Mouse (Mus musculus): ENCODE results near the gene Gm14440. TPM values are rescaled to one million over a fixed set of nuclear protein-coding genes. Genes with fewer than 3 reads are reported as not detected.
"Not testable (repeated sequence)": the region's sequence is repeated elsewhere in the genome, so short reads cannot be mapped to it uniquely, and the experiment has no call there.

Gene Gm14440
- not detected for polyA plus RNA-seq (2012; fragmentation: generic; extraction: Trizol)
- long read RNA-seq, experiment 1, partial matches to known transcripts, result 0 of 2 reads
- long read RNA-seq, experiment 1, other reads (novel, unspliced or antisense), result 0 of 2 reads
- long read RNA-seq, experiment 2, partial matches to known transcripts, result 0 of 8 reads
- long read RNA-seq, experiment 2, other reads (novel, unspliced or antisense), result 6 of 8 reads

DNA sequence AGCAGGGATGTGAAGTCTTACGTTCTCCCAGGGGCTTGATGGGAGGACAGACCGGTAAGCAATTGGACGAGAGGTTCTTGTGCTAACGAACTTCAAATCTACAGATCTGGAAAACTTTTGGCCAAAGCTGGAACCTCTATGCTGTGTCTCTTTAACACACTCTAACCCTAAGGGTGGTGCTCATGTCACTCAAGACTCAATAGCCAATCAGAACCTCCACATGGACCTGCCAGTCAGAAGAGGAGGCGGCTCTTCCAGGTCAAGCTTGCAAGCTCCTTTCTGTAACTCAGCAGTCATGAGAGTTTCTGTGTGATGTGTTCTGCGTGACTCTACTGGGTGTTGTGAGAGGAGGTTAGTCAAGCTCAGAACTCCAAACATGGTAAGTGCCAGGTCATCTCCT lies at the start of gene Gm14440:
Gm14440 (plus strand) TSS at position 301 of the 400 bp plus-strand sequence.
- not testable (repeated sequence) for H3K79me3 ChIP-seq (ENCODE audit: low read depth); H3K4me3 ChIP-seq (ENCODE audit: insufficient read depth, poor library complexity, severe bottlenecking); H3ac ChIP-seq (ENCODE audit: control insufficient read depth, insufficient read length, low read depth); H3K27me3 ChIP-seq (ENCODE audit: control insufficient read depth, insufficient read depth, insufficient read length); H3K36me3 ChIP-seq (ENCODE audit: control insufficient read depth, insufficient read depth); H3K79me2 ChIP-seq (ENCODE audit: control insufficient read depth, insufficient read depth)

Other genes with a start within 250 kb of the Gm14440 start
- 0.21 TPM for gene Gm14393, start 207.3 kb upstream of the Gm14440 start, polyA plus RNA-seq (2012; fragmentation: generic; extraction: Trizol)
- 1.7 TPM for gene Gm14399, start 133.1 kb upstream of the Gm14440 start, polyA plus RNA-seq (2012; fragmentation: generic; extraction: Trizol)
- 0.19 TPM for gene Gm14443, start 99.3 kb upstream of the Gm14440 start, polyA plus RNA-seq (2012; fragmentation: generic; extraction: Trizol)
- 5.6 TPM for gene Gm14391, start 68.2 kb upstream of the Gm14440 start, polyA plus RNA-seq (2012; fragmentation: generic; extraction: Trizol)
- 1.9 TPM for gene Gm4631, start 63.1 kb downstream of the Gm14440 start, polyA plus RNA-seq (2012; fragmentation: generic; extraction: Trizol)
- gene Zfp968, start 97.3 kb downstream of the Gm14440 start, polyA plus RNA-seq (2012; fragmentation: generic; extraction: Trizol), result 0.89 TPM
- 8.2 TPM for gene Gm4724, start 160.7 kb downstream of the Gm14440 start, polyA plus RNA-seq (2012; fragmentation: generic; extraction: Trizol)
- gene Zfp965, start 194.9 kb downstream of the Gm14440 start, polyA plus RNA-seq (2012; fragmentation: generic; extraction: Trizol), result 9.1 TPM